Mouse (Mus musculus) adrenal gland, adult 18-20 months (tissue): ENCODE results near the gene Ncor1. TPM values are rescaled to one million over a fixed set of nuclear protein-coding genes. Genes with fewer than 3 reads are reported as not detected.
"Not testable (repeated sequence)": the region's sequence is repeated elsewhere in the genome, so short reads cannot be mapped to it uniquely, and the experiment has no call there.

Experiments
- DNase-seq, 2 experiments: peaks; one replicate each; pipeline ENCODE4 v3.0.0; 2021 to 2022; ENCODE audit warnings: low spot score in 2 of 2
- long read RNA-seq, 2 experiments: library from polyadenylated mRNA; stranded (forward); transcript quantifications; one replicate each; pipeline ENCODE4 v2.0.0; 2021
- total RNA-seq, 2 experiments: library from RNA; stranded (reverse); gene quantifications; 1 replicate in 1 of 2; 2 replicates in 1 of 2; pipeline ENCODE4 v1.2.3; 2021

Gene Ncor1
- 100 to 1,000 TPM; 185 to 200 TPM for total RNA-seq
- long read RNA-seq, experiment 1, transcript Ncor1-203 (9 exons, 3,171 nt), result major isoform, 6 of 18 reads
- long read RNA-seq, experiment 1, partial matches to known transcripts, result 4 of 18 reads
- long read RNA-seq, experiment 1, other reads (novel, unspliced or antisense), result 8 of 18 reads
- long read RNA-seq, experiment 2, transcript Ncor1-203 (9 exons, 3,171 nt), result major isoform, 11 of 120 reads
- long read RNA-seq, experiment 2, partial matches to known transcripts, result 33 of 120 reads
- long read RNA-seq, experiment 2, other reads (novel, unspliced or antisense), result 75 of 120 reads

- peak; percentile 78 to 82 for DNase-seq
Measured at GRCm38 (mm10) chr11:62458276-62458724, at the start of gene Ncor1, which contains the start of gene Pigl. Ncor1 (minus strand) TSS chr11:62458541. Pigl (plus strand) TSS chr11:62458460.

GRCm38 (mm10) chr11:62507683-62508082 is 49.3 kb upstream of the Ncor1 start:
- no peak for DNase-seq

GRCm38 (mm10) chr11:62500529-62500928 is 42.2 kb upstream of the Ncor1 start:
- no peak for DNase-seq

- no peak for DNase-seq
Measured at GRCm38 (mm10) chr11:62498802-62499201, 40.5 kb upstream of the Ncor1 start.

- no peak for DNase-seq
Measured at GRCm38 (mm10) chr11:62497181-62497580, 38.8 kb upstream of the Ncor1 start.

GRCm38 (mm10) chr11:62496151-62496715 is 37.9 kb upstream of the Ncor1 start:
- peak; percentile 24 to 37 for DNase-seq

GRCm38 (mm10) chr11:62495276-62495801 is 37.0 kb upstream of the Ncor1 start:
- peak; percentile 30 to 35 for DNase-seq

GRCm38 (mm10) chr11:62494754-62495275 is 36.5 kb upstream of the Ncor1 start:
- peak; percentile 15 to 36 for DNase-seq

- DNase-seq, result no peak
Measured at GRCm38 (mm10) chr11:62493701-62494100, 35.4 kb upstream of the Ncor1 start.

GRCm38 (mm10) chr11:62487540-62488350 is 29.4 kb upstream of the Ncor1 start:
- no peak for DNase-seq

GRCm38 (mm10) chr11:62486949-62487348 is 28.6 kb upstream of the Ncor1 start:
- DNase-seq, result no peak

GRCm38 (mm10) chr11:62479581-62479980 is 21.2 kb upstream of the Ncor1 start:
- DNase-seq, result no peak

- no peak for DNase-seq
Measured at GRCm38 (mm10) chr11:62478931-62479330, 20.6 kb upstream of the Ncor1 start.

- peak in 1 of 2 experiments; percentile 29 for DNase-seq
Measured at GRCm38 (mm10) chr11:62476156-62476555, 17.8 kb upstream of the Ncor1 start.

- DNase-seq, result no peak
Measured at GRCm38 (mm10) chr11:62473516-62473915, 15.2 kb upstream of the Ncor1 start.

- no peak for DNase-seq
Measured at GRCm38 (mm10) chr11:62470451-62470850, 12.1 kb upstream of the Ncor1 start.

- not testable (repeated sequence) for DNase-seq
Measured at GRCm38 (mm10) chr11:62467289-62467688, 8.9 kb upstream of the Ncor1 start.

- no peak for DNase-seq
Measured at GRCm38 (mm10) chr11:62466546-62466945, 8.2 kb upstream of the Ncor1 start.

GRCm38 (mm10) chr11:62465849-62466248 is 7.5 kb upstream of the Ncor1 start:
- no peak for DNase-seq

GRCm38 (mm10) chr11:62464696-62465095 is 6.4 kb upstream of the Ncor1 start:
- no peak for DNase-seq

GRCm38 (mm10) chr11:62463225-62463915 is 5.0 kb upstream of the Ncor1 start:
- no peak for DNase-seq
